Mouse (Mus musculus): ENCODE results near the gene Ppm1e. TPM values are rescaled to one million over a fixed set of nuclear protein-coding genes. Genes with fewer than 3 reads are reported as not detected.

The Ppm1e gene
- under 1 TPM; 0.32 to 0.85 TPM for polyA plus RNA-seq (2017; shearing (Covaris generic))

- no peak for ATAC-seq
Measured at GRCm38 (mm10) chr11:87358331-87359261, at the start of gene Ppm1e. TSS of gene Ppm1e (minus strand) at chr11:87359023.

- no peak for ATAC-seq
Measured at GRCm38 (mm10) chr11:87404876-87405275, 46.1 kb upstream of the Ppm1e start, which contains the start of the genes Rad51c and Tex14. TSS of gene Rad51c (minus strand) at chr11:87404954. TSS of gene Tex14 (plus strand) at chr11:87405065.

- peak; percentile 92 for ATAC-seq
Measured at GRCm38 (mm10) chr11:87404111-87404853, 45.5 kb upstream of the Ppm1e start.

DNA sequence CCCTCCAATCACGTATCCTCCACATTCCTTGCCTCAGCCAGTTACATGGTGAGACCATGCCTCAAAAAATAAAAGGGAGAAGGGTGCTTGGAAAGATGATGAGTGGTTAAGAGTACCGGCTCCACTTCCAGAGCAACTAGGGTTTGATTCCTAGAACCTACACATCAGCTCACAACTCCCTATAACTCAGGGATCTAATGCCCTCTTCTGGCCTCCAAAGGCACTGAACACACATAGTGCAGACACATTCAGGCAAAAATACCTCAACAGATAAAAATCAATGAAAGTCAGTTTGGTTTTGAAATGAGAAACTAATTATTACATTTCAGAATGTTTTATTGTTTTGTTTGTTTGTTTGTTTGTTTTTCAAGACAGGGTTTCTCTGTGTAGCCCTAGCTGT, 39.6 kb upstream of the Ppm1e start:
- no peak for ATAC-seq

DNA sequence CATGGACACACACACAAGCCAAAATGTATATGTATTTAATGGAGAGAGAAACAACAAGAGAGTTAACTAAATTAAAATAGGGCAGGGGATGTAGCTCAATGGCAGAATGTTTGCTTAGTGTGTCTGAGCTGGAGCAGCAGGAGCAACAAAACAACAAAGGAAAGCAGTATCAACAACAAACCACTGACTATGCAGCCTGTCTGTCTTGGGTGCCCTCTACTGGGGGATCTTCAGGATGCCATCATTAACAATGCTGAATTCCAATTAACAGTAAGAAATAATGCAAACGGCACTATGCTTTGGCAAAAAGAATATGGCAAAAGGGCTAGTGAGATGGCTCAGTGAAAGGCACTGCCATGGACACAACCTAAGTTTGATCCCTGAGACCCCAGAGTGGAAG, 35.0 kb upstream of the Ppm1e start:
- ATAC-seq, result no peak

- no peak for ATAC-seq
Measured at GRCm38 (mm10) chr11:87385676-87386075, 26.9 kb upstream of the Ppm1e start.

- no peak for ATAC-seq
Measured at GRCm38 (mm10) chr11:87384551-87384950, 25.7 kb upstream of the Ppm1e start.

DNA sequence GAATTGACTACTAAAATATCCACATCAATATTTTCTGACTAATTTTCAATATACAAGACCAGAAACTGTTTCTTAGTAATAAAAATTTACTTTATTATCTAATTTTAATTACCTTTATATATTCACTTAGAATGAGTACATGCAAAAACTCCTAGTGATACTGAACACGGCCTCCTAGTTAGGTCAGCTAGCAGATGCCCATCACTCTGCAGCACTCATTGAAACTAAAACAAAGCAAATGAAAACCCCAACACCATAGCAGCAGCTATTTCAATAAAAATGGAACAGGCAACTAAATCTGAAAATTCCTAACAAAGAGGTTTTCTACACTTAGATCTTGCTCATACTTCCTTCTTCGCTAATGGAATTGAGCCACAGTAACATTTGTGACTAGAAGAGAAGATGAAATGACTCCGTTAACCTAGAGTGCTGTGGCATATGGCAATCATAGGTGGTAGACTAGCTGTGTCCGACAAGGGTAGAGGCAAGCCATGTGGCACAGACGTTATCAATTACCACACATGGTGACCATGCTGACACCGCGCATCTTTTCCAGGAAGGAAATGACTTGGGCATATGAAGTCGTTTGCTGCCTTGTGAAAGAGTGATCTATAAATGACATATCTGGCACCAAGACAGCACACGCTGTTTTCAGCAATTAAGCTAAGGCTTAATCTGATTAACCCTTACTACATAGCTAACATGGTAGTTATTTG, 9.2 kb upstream of the Ppm1e start:
- ATAC-seq, result no peak

DNA sequence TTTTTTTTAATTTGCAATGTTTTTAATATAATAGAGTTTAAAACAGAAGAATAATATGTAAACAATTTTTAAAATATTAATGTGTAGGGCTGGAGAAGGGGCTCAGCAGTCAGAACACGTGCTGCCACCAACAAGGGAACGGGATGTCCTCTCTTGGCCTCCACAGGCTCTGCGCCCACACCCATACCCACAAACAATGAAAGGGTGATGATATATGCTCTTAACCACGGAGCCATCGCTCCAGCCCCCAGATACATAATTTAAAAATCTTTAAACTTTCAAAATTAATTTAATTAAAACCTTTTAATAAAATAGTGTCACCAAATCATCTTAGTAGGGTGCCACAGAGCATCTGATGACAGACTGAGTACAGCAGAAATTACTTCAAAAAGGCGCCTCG, 8.2 kb upstream of the Ppm1e start:
- no peak for ATAC-seq

DNA sequence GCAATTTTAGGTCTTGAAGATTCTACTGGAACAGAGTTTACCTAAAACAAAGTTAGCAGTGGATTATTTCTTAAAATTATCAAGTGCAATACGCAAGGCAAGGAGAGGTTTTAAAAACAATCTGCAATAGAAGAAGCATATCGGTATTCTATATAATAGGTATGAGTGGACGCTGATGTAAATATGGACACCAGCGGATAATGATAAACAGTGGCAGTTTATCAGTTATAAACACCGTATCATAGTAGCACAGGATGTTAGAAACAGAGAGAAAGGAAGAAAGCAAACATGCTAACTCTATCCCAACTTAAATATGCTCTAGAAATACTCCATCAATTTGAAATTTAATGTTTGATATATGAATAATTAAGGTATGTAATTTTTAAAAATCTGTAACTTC, 6.3 kb upstream of the Ppm1e start:
- ATAC-seq, result no peak

DNA sequence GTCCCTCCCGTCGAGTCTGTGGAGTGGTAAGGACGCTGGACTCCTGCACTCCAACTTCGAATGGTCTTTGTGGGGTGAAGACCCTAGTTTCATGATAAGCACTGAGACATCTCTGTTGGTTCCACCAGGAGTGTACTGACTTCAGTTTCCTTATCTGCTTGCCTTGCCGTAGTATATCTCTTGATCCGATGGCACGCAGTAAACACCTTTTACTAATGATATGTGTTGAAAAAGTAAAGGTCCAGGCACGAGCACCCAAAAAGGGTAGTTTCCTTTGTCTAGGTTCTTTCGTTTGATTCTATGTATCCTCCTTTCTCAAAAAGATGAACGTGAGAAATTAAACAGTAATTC, 414 bp upstream of the Ppm1e start:
- ATAC-seq, result no peak

- ATAC-seq, result no peak
Measured at GRCm38 (mm10) chr11:87357317-87358300, 1.2 kb downstream of the Ppm1e start.

DNA sequence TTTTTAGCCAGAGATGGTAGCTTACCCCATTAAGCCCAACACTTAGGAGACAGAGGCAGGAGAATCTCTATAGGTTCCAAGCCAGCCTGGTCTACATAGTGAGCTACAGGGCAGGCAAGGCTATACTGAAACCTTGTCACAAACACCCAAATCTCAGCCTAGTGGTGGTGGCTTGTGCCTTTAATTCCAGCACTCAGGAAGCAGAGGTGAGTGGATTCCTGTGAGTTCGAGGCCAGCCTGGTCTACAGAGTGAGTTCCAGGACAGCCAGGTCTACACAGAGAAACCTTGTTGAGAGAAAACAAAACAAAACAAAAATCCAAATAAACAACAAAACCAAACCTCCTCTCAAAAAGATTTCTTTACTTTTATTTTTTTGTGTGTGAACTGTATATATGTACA, 4.0 kb downstream of the Ppm1e start:
- no peak for ATAC-seq

DNA sequence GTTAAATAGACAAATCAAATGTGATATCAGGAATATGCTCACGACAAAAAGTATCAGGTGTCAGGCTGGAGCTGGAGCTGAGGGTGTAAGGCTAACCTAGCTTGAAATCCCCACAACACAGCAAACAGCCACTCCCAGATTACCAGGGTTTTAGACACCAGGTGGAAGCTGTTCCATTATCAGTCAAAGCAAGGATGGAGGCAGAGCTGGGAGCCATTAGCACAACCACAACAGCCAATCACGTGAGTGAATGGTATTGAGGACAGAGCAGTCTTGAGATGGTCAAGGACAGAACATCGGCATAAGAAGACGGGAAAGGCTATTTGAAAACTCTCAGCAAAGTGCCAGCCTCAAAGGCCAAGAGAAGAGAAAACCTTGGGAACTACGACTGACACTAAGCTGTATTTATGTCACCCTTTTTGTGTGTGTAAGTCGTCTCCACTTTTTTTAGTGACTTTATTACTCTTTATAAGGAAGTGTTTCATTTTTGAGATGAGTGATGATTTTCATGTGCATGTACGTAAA, 5.1 kb downstream of the Ppm1e start:
- ATAC-seq, result no peak

GRCm38 (mm10) chr11:87326381-87326780, 32.4 kb downstream of the Ppm1e start:
- ATAC-seq, result no peak

- no peak for ATAC-seq
Measured at GRCm38 (mm10) chr11:87322558-87322957, 36.3 kb downstream of the Ppm1e start.

- no peak for ATAC-seq
Measured at GRCm38 (mm10) chr11:87320007-87320406, 38.8 kb downstream of the Ppm1e start.

GRCm38 (mm10) chr11:87318956-87319708, 39.7 kb downstream of the Ppm1e start:
- no peak for ATAC-seq

DNA sequence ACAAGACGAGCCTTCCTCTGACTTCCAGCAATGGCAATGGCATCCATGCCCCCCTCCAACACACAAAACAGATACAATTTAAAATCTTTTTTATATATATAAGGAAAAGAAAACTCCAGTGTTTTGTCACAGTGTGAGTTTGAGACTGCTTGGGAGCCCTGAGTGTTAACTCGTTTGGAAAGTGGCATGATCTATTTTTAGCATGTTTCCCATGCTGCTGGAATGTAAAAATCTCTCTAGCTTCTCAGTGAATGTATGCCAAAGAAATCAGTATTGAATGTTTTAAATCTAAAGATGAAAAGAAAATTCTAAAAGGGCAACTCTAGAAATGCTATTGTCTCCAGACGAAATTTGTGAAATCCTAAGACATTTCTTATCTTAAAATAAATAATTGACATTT, 45.3 kb downstream of the Ppm1e start:
- no peak for ATAC-seq

DNA sequence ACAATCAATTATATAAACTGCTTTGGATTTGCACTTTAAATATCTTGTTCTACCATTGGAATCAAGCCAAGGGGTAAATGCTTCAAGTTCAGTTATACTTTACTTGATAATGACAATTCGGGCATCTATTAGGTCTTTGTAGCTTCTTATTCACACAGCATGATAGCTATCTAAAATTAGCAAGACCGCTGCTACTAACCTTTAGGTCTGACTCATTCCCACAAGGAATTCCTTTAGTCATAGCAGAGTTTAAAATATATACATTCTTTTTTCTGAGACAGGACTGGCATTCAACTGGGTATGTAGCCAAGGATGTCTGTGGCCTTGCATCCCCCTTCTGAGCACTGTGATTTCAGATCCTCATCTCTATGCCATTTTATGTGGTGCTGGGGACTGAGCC, 48.5 kb downstream of the Ppm1e start:
- ATAC-seq, result no peak
